Mouse (Mus musculus): ENCODE measurements around the gene Mrpl1. TPM values are rescaled to one million over a fixed set of nuclear protein-coding genes. Genes with fewer than 3 reads are reported as not detected.

Mrpl1 gene
- total RNA-seq (2015) (34.5 and 41.4 TPM in 2 replicates), total RNA-seq (2017) (48.3 and 69.1 TPM in 2 replicates)

DNA sequence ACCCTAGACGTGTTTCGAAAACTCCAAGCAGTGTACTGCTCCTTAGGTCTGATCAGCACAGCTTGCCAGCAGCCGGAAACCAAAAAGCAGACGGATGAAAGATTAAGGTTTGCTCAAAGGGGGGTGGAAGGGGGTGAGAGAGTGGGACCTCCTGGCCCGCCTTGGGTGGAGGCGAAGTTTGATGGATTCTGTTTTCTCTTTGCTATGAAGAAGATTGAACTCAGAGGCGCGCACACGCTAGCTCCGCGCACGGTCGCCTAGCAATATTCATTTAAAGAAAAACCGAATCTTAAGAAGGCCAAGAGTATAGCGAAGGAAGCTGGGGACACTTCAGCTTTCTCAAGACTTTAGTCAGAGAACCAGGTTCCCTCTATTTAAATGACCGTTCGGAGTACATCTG is at the start of gene Mrpl1:
Mrpl1 (plus strand) TSS at position 35 of the 400 bp plus-strand sequence.
- ATAC-seq (replicated peaks; ENCODE audit: poor library complexity) = peak; percentile 70

DNA sequence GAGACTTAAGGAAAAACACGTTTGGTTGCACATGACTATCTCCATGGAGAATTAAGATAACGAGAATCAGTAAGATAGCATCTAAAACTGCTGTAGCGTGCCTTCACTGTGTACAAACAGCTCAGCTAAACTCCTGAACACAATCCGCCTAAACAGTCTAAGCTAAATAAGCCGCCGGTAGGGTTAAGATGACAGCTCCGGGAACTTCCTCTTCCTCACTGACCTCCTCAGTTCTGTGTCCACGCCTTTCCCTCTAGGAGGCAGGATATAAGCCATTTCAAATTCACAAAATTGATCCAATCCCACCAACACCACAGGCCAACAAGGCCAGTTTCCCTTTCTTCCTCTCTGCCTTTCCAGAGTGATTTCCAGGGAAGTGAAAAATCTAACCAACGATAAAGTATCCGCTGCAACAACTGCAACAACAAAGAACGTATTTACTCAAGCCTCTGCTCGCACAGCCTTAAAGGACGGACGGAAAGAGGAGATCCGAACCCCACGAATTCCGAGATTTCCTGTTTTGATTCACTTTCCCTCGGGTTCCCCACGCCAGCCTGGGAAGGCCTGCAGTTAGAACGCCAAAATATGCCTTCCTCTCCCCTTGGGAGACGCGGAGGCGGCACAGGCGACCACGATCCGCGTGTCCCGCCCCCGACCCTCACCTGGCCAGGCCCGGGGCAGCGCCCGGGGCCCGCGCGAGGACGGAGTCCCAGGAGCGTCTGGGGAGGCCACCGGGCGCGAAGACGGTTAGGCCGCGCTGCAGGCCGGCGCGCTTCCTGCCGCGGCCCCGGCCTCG is 48.6 kb upstream of the Mrpl1 start:
- ATAC-seq (replicated peaks; ENCODE audit: poor library complexity) = peak; percentile 42

DNA sequence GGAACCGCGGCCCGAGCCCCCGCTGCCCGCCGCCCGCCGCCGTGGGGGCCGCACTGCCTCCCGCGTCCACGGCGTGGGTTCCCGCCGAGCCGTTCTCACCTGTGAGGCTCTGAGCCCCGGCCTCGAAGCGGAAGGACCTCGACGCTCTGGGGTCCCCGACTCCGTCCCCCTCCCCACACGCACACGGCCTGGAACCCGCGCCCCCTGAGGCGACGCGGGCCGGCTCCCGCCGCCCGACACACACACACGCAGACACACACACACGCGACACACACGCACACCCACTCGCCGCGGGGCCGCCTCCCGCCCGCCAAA is 48.1 kb upstream of the Mrpl1 start:
- ATAC-seq (replicated peaks; ENCODE audit: poor library complexity) = no peak

DNA sequence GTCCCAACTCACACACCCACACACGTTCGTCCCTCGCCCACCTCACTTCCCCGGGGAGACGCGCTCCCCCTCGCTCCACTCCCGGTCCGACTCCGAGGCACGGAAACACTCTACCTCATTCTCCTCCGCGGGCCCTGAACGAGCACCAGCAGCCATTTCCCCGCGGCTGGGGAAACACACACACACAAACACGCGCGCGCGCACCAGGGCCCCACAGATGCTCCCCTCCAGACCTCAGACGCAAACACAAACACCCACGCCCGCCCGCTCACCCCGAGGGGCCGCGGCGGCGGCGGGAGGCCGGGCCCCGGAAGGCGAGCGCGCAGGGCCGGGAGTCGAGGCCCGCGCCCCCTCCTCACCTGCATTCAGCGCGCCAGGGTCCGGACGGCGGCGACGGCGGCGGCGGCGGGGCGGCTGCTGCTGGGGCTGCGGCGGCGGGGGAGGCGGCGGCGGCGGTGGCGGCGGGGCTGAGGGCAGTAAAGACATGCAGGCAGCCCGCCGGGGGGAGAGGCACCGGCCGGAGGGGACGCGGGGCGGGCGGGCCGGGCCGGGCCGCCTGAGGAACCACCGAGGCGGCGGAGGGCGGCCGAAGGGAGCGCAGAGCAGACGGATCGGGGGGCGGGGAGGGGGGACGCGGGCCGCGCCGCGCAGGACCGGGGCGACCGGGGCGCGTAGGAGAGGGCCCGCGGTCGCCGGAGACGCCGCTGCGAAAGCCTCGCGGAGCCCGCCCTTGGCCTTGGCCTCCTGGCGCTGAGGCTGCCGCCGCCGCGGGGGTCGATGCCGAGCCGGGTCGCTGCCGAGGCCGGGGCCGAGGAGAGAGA is 47.5 kb upstream of the Mrpl1 start:
- peak; percentile 9 for ATAC-seq (replicated peaks; ENCODE audit: poor library complexity)

DNA sequence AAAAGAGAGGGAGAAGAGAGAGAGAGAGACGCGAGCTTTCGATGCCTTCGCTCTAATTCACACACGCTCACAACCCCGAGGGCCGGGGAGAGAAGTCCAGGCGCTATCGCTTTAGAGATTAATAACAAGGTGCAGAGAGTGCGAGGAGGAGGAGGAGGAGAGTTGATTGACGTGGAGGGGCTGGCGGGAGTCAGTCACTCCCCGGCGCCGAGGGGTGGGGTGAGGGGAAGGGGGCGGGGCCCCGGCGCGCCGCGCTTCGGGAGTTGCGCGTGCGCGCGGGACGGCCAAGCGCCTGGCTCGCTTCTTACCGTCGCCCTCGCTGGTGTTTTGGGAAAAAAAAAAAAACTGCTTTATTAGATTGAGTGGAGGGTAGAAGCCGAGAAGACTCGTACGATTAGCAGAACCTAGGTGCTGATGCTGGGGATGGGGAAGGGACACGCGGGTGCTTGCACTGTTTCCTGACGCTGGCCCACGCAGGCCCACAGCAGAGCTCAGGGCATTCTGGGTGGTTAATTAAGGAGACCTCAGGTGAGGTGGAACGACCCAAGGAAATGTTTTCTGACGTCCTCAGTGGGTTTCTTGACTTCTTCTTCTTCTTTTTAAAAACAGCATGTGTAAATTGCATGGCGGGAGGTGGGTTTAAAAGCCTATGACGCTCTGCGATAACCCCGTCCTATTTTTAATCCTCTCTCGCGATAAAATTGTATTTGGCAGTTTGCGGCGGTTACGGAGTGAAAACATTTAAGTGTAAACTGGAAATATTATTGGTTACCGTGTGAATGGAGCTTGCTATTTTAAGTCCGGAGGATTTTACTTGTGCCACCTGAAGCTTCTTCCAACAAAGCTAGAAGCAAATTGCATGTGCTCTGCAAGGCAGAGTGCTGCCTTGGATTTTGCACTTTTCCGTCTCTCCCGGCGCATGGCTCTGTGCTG is 46.6 kb upstream of the Mrpl1 start:
- peak; percentile 62 for ATAC-seq (replicated peaks; ENCODE audit: poor library complexity)

DNA sequence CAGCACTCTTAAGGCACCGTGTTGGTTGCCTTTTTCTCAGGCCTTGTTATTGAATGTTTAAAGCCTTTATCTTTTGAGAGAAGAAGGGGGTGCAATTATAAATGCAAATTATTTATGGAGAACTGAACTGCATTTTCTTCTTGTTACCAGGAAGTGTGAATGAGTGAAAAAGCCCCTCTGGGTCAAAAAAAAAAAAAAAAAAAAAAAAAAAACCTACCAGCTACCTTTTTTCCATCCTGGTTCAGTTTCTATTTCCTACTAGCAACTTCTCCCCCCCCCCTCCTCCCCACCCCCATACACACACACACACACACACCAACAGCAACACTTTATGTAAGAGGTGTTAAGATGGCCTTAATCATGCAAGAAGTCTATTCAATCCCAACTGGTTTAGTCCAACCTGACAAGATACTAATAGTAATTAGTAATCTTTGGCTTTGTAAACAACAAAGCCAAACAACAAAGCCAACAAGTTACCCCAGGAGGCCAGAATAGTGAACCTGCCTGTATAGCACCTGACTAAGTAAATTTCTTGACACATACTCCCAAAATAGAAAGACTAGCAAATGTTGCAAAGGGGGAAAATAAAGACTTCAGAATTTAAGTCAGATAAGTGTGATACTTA is 45.8 kb upstream of the Mrpl1 start:
- ATAC-seq (replicated peaks; ENCODE audit: poor library complexity) = no peak

DNA sequence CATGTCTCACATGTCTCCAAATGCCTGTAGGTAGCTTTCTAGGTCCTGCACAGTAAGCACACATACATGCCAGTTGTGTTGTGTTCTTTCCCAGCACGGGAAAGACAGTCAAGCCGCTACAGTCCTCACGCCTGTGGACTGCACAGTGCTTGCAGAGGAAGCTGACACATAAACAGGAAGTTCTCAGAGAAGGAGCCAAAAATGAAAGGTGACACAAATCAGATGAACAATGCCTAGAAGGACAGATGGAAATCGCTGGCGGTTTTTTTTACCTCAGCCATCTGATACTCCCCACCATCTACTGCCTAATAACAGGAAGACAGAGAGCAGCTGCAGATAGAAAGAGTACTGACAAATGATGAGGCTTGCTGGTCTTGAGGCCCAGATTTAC is 45.3 kb upstream of the Mrpl1 start, which contains the start of gene Cnot6l:
Cnot6l (minus strand) TSS at position 151 of the 391 bp plus-strand sequence.
- ATAC-seq (replicated peaks; ENCODE audit: poor library complexity) = peak; percentile 32

DNA sequence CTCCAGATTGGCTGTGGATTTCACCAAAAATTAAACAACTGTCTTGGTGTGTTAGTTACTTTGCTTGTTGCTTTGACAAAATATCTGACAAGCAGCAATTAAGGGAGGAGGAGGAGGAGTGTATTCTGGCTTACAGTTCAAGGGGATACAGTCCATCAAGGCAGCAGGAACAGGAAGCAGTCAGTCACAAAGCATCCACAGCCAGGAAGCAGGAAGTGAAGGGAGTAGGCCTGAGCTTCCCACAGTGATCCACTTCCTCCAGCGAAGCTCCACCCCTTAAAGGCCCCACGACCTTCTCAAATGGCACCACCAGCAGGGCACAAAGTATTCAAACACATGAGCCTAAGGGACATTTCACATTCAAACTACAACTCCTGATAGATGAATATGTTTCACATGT is 42.5 kb upstream of the Mrpl1 start:
- ATAC-seq (replicated peaks; ENCODE audit: poor library complexity) = no peak

DNA sequence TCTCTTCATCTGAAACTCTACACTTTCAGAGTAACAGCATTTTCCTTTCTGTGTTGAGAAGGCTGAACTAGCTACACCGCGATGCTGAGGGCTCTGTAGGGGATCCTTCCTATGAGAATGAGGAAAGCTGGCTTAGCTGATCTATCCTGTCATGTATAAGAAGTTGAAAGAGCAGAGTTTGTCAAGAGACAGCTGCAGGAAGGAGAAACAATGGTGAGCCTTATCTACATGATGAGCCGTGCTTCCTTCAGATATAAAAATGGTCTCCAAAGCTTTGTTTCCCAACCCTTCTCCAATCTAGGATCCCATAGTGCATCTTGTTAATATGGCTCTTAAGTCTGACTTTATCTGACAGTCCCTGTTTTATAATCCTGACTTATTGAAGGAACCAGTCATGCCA is 38.9 kb upstream of the Mrpl1 start:
- no peak for ATAC-seq (replicated peaks; ENCODE audit: poor library complexity)

DNA sequence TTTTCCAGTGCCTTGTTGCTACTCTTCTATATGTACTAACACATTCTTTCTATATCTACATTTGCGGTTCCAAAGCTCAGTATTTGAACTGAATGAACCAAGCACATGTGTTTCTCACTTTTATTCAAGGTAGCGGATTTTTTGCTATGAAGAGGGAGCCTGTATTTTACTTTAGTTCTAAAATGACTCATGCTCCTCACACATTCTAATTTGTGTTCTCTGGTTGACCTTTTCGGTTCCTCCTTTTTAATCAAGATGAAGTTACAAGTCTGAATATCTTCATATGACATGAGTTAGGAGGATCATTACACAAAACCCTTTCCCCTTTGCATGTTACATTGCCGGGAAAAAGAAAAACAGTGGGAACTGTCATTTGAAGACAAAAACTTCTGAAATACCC is 37.5 kb upstream of the Mrpl1 start:
- ATAC-seq (replicated peaks; ENCODE audit: poor library complexity) = no peak

DNA sequence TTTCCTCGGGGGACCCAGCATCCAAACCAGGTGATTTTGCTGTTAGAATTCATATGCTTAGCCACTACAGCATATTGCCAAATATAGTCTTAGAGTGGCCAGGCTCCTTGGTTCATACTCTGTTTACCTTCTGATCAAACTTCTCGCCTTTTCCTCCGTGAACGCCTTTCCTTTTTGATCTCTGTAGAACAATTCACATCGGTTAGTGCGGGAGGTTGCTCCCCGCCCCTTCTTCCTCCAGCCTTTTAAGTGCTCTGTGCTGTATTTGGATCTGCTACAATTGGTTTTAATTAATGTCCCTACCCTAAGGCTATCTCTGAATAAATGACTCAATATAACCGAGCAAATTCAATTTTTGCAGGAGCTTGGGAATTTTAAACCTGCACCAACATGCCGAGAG is 33.2 kb upstream of the Mrpl1 start:
- no peak for ATAC-seq (replicated peaks; ENCODE audit: poor library complexity)

DNA sequence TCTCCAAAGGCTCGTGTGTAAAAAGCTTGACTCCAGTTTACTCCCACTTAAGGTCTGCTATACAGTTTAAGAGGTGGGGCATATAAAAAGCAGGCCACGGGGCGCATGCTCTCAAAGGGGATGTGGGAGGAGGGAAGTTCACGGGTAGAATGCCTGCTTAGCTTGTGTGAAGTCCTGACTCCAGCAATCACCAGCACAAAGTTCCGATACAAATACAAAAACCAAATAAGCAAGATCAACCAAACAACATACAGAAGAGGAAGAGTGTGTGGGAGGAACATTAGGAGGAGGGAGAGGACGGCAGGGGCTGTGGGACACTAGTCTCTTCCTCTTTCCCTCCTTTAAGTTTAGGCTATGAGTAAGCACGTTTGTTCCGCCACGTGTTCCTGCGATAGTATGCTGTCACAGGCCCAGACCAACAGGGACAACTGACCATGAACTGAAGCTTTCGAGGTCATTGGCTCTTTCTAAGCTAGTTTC is 32.4 kb upstream of the Mrpl1 start:
- peak; percentile 100 for ATAC-seq (replicated peaks; ENCODE audit: poor library complexity)

DNA sequence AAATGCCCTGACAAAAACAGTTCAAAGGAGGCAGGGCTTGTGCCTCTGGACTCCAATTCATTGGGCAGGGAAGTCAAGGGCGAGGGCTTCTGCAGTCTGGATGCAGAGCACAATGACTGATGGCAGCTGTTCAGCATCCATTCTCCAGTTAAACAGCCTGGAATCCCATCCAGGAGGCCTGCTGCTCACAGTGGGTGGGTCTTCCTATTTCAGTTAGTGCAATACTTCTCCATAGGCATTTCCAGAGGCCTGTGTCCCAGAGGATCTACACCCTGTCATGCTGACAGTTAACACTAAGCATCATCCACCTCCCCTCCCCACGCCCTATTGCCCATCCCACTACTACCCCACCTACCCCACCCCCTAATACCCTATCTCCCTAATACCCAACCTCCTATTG is 26.1 kb upstream of the Mrpl1 start:
- no peak for ATAC-seq (replicated peaks; ENCODE audit: poor library complexity)

DNA sequence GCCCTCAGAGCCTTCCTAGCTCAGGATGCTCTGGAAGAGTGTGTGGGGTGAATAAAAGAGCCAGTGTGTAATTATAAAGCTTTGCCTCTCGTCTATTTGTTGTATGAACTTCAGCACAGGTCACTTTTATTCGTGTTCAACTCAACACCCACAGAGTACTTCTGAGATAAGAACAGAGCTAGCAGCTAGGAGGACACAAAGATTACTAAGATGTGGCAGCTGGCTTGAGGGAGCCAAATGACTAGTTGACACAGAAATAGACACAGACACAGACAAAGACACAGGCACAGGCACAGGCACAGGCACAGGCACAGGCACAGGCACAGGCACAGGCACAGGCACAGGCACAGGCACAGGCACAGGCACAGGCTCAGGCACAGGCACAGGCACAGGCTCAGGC is 25.3 kb upstream of the Mrpl1 start:
- ATAC-seq (replicated peaks; ENCODE audit: poor library complexity) = no peak; the same call in 1 of the 2 replicates

DNA sequence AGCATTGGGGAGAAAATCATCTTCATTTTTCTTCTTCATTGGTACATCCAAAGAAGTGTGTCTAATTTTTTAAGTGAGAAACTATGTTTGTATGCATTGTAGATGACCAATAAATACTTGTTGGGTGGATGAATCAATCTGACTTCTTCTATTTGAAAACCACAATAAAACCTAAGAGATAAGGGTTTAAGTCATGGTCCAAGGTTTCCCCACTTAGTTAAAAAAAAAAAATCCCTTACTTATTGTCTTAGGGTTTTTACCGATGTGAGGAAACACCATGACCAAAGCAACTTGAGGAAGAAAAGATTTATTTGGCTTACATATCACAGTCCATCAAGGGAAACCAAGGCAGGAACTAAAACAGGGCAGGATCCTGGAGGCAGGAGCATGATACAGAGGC is 19.5 kb upstream of the Mrpl1 start:
- no peak for ATAC-seq (replicated peaks; ENCODE audit: poor library complexity)

DNA sequence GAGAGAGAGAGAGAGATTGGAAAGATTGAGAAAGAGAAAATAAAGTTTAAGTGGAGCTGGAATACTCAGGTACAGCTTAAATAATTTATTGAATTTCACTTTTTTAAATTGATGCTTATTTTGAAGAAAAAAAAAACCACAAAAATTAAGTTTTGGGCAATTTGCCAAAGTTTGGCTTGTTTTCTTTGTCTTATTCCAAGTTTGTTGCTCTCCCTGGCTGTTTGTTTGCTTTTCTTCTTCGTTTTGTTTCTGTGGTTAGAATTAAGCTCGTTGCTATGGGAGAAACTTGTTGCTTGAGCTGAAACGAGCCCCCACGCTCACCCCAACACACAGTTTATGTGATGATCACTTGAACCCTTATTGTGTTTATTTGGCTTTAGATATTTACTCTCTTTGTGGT is 18.0 kb upstream of the Mrpl1 start:
- no peak for ATAC-seq (replicated peaks; ENCODE audit: poor library complexity)

DNA sequence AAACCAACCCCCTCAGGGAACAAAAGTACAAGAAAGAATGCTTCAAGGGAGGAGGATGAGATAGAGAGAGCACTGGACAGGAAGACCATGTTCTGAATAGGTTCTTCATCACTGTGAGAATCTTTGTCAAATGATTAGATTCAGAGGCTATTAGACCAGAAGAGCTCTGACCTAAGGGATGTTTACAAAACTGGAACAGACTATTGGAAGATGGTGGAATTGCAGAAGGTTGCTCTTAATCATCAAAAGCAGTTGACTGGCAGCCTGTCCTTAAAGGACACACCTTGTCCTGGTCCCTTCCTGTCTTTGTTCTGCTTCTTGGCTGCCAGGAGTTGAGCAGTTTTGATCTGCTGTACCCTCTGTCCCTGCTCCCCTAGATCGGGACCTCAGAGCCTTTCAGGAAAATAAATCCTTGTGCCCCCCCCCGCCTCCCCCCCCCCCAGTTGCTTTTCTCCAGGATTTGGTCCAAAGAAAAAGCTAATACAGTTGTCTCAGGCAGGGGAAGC is 12.7 kb upstream of the Mrpl1 start:
- no peak for ATAC-seq (replicated peaks; ENCODE audit: poor library complexity)

DNA sequence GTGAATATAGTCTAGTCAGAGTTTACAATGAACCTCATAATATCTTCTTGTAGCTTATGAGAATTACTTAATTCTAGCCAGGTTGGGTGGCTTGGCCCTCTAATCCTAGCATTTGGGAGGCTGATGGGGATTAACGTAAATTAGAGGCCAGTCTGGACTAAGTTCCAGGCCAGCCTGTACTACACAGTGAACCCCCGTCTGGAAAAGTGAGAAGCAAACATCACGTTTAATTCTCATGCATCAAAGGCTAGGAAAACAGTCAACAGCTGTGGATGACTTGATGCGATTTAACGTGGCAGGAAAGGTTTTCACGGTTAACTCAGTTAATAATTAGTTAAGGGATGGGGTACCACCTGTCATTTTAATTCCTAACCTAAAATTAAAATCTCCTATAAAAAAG is 11.0 kb upstream of the Mrpl1 start:
- ATAC-seq (replicated peaks; ENCODE audit: poor library complexity) = no peak

DNA sequence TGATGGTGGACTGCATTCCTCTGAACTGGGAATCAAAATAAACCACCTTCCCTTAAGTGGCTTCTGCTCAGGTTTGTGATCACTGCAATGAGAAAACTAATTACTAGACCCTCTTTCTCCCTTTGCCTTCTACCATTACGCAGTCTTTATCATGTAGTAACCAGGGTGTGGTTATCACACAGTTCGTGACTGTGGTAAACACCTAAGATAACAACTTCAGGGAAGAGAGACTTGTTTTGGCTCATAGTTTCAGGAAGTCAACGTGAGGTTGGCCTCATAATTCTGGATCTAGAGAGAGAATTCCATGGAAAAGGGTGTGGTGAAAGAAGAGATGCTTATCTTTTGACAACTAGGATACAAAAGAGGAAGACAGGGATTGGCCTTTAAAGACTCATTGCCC is 9.0 kb upstream of the Mrpl1 start:
- ATAC-seq (replicated peaks; ENCODE audit: poor library complexity) = peak; percentile 50; the same call in 1 of the 2 replicates

DNA sequence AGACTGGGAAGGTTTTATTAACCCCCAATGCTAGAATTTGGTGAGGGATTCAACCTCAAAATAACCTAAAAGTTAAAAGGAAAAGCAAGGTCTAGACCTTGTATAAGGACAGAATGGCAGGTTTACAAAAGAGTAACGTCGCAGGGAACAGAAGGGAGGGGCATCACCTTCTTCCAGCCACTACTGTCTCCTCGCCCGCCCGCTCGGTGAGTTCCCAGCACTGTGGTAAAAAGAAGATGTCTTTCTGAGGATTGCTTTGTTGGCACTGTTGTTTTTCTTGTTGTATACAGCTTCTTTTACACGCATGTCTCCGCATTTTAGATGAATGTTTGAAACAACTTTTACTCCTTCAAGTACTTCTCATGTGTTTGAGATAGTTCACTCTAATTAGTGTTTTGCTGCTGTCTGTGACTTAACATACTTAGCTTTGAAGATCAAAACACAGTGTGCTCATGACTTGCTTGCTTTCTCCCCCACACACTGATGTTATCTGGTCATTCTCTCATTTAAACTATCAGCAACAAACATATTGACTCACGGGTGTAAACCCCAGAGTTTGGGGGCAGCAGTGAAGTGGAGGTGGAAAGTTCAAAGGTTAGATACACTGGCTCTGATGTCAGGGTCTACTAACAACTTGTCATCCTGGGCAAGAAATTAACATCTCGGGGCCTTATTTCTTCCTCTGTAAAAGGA is 7.7 kb upstream of the Mrpl1 start:
- no peak for ATAC-seq (replicated peaks; ENCODE audit: poor library complexity)
